Mouse (Mus musculus) heart, embryonic 15.5 days (tissue): ENCODE data around the gene Jkamp. TPM values are rescaled to one million over a fixed set of nuclear protein-coding genes. Genes with fewer than 3 reads are reported as not detected.

Experiments
- microRNA-seq: library from miRNA; unstranded; fragments of <30 nt; microRNA quantifications from one replicate; pipeline ENCODE4, GENCODE M21; 2016
- polyA plus RNA-seq: library from polyadenylated mRNA; unstranded; fragments of >200 nt; fragmentation: Nextera tagmentation; extraction: Ambion mirVana; gene quantifications from 2 replicates; pipeline ENCODE4 v1.2.1, GENCODE M21; 2015

Jkamp gene
- polyA plus RNA-seq, 1 experiment from 2014 or later: 65.8 TPM

Small RNA genes within 50 kb of the gene (microRNA-seq; reads per million reads assigned to microRNA genes)
- gene Gm24466: not detected

Other genes starting within 250 kb of the Jkamp start
- 0.48 and 0.60 TPM in 2 replicates for gene Gpr135, start 14.5 kb upstream of the Jkamp start, polyA plus RNA-seq
- 19.9 TPM in 2 replicates for gene L3hypdh, start 150 bp upstream of the Jkamp start, polyA plus RNA-seq
- not detected in 2 replicates for gene Ccdc175, start 99.4 kb downstream of the Jkamp start, polyA plus RNA-seq